Mouse (Mus musculus) liver, postnatal 0 days (tissue): ENCODE results near the gene Zcchc3.

Source experiments
- CTCF ChIP-seq: sonication (generic); IDR thresholded peaks from 2 replicates; pipeline ENCODE4 v1.5.1; 2016; ENCODE audit warnings: antibody characterized with exemption, low read depth
- EP300 ChIP-seq: IDR thresholded peaks from 2 replicates; pipeline ENCODE4 v1.6.1; 2016; ENCODE audit warnings: antibody characterized with exemption, low read depth, mild to moderate bottlenecking

GRCm38 (mm10) chr2:152396110-152397003 is 18.5 kb downstream of the Zcchc3 start:
- TF ChIP-seq CTCF (peak; percentile 57), EP300 (no peak)
